Mouse (Mus musculus) hematopoietic stem cell, adult 5-6 weeks (primary cell): ENCODE measurements around the gene Plekhh1. TPM values are rescaled to one million over a fixed set of nuclear protein-coding genes. Genes with fewer than 3 reads are reported as not detected.

Source experiments
- ATAC-seq, 2 experiments: fragments of 125-278 bp in 1 of 2; replicated peaks in 1 of 2; 2 replicates each; pipeline ENCODE4 v1.8.0; 2016 to 2017; ENCODE audit warnings: inconsistent platforms in 2 of 2, mild to moderate bottlenecking in 2 of 2, moderate number of reproducible peaks in 2 of 2, low read depth in 1 of 2, moderate TSS enrichment in 1 of 2; ENCODE audit not compliant: low FRiP score in 2 of 2, poor library complexity in 2 of 2, severe bottlenecking in 2 of 2, insufficient read depth in 1 of 2, low TSS enrichment in 1 of 2
- total RNA-seq: library from RNA; stranded (forward); fragments of 172-1452, 232-1000 nt; gene quantifications from 2 replicates; pipeline ENCODE4 v1.2.3, GENCODE M21; 2017

Plekhh1 gene
- total RNA-seq, 1 experiment from 2014 or later = 0.60 TPM

DNA sequence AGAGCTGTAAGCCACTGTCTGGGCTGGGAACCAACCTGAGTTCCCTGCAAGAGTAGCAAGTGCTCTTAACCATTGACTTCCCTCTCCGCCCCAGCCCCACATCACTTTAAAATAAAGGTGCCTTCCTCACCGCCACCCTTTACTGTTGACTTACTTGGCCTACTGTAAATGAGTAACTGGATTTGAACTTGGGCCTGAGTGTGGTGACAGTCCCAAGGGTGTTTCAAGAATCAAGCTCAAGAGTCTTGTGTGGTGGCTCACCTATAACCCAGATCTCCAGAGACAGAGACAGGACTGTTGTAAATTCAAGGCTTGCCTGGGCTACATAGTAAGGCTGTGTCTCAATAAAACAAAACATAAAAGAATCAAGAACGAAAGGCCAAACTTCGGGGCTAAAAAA is 90.0 kb downstream of the Plekhh1 start:
- no peak for ATAC-seq

DNA sequence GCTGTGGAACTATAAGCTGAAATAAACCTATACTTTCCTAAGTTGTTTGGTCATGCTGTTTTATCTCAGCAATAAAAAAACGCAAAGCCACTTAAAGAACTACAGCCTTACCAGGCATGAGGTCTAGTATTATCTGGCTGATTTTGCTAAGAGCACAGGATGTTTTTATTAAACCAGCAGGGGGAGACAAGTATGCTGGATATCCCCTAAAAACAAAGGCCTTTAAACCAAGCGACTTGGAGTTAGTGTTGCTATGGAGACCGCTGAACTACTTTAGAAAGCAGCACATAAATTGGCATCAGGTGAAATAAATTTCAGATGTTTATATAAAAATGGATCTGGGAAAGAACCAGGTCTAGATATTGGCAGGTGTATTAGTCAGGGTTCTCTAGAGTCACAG is 93.9 kb downstream of the Plekhh1 start:
- peak; percentile 46 to 53; a peak in 2 of 4 replicates for ATAC-seq

DNA sequence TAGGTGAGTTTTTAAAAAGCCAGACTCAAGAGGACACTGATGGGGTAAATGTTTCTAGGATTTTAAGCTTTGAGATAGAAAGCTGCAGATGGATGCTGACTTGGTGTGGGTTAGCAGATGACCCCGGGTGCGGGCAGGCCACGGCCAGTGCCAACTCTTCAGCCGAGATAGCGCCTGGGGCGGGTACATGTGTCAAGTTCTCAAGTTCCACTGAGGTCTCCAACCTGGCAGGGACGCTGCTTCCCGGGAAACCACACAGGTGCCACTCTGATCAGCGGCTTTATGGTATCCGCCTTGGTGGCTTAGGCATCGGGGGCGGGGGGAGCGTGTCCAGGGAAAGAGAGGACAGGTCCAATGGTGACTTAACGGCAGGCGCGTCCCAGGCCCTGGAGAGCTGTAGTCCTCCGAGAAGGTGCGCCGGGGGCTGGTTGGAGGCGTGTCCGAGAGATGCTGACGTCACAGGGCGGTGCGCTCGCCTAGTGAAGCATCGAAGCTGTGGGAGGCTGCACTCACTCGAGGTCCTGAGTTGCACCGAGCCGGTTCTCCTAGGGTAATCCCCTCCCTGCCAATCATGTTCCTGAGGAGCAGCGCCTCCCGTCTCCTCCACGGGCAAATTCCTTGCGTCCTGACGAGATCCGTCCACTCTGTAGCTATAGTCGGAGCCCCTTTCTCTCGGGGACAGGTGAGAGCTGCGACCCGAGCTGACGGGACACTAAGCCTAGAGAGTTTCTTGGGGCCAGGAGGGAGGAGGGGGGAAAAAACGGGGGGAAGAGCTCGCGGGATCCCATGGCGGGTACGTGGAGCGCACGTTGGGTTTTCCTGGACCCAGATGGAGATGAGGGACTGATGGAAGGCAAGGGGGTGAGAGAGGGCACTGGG is 101.6 kb downstream of the Plekhh1 start, which contains the start of gene Arg2:
Gene Arg2 (plus strand): TSS at position 479 of the 879 bp plus-strand sequence.
- ATAC-seq = peak; percentile 92 to 97

Other genes starting within 250 kb of the Plekhh1 start
- gene Atp6v1d, start 167.5 kb upstream of the Plekhh1 start, total RNA-seq = 33.5 and 61.6 TPM in 2 replicates
- gene Eif2s1, start 167.3 kb upstream of the Plekhh1 start, total RNA-seq = 80.7 and 101 TPM in 2 replicates
- gene Plek2, start 122.2 kb upstream of the Plekhh1 start, total RNA-seq = 0.19 TPM in 1 of 2 replicates, not detected in the other
- gene Tmem229b, start 21.5 kb upstream of the Plekhh1 start, total RNA-seq = 21.8 and 27.7 TPM in 2 replicates
- 17.8 and 23.3 TPM in 2 replicates for gene Pigh, start 60.5 kb downstream of the Plekhh1 start, total RNA-seq
- 0.99 and 1.6 TPM in 2 replicates for gene Arg2, start 101.6 kb downstream of the Plekhh1 start, total RNA-seq
- 160 and 180 TPM in 2 replicates for gene Vti1b, start 143.5 kb downstream of the Plekhh1 start, total RNA-seq
- 26.4 and 33.0 TPM in 2 replicates for gene Rdh11, start 163.1 kb downstream of the Plekhh1 start, total RNA-seq
- 15.8 and 17.6 TPM in 2 replicates for gene Rdh12, start 179.8 kb downstream of the Plekhh1 start, total RNA-seq